Mouse (Mus musculus): ENCODE data around the gene Ing2. TPM values are rescaled to one million over a fixed set of nuclear protein-coding genes. Genes with fewer than 3 reads are reported as not detected.

The Ing2 gene
- polyA plus RNA-seq, 1 experiment from 2014 or later = 19.8 TPM

- ATAC-seq (replicated peaks; ENCODE audit: low FRiP score, low read depth) (no peak), DNase-seq (ENCODE audit: low spot score) (no peak)
- Histone ChIP-seq H3K36me3 (ENCODE audit: insufficient read depth, low read length) (no peaks in the 10 kb centered on the region), H3K4me1 (replicated peaks; ENCODE audit: insufficient read depth, low read length) (no peaks in the 10 kb centered on the region), H3K9me3 (replicated peaks; ENCODE audit: low read length) (no peaks in the 10 kb centered on the region), H3K9ac (ENCODE audit: low read depth, low read length) (0 out of 2 replicates have a peak overlapping the region, but pooled peaks have one; percentile 28), H3K4me3 (replicated peaks; ENCODE audit: low read depth, low read length) (no peak overlapping the region), H3K27me3 (ENCODE audit: insufficient read depth, low read length) (no peaks in the 10 kb centered on the region), H3K27ac (no peak overlapping the region), H3K4me2 (ENCODE audit: low read length) (peak overlapping the region; percentile 57)
- TF ChIP-seq CTCF (IDR thresholded peaks at IDR 0.05; ENCODE audit: low read depth) = no peak
- 69% methylated on average over 7 of the region's 7 CpGs for WGBS
These were observed 15.9 kb upstream of the Ing2 start for GRCm38 (mm10) chr8:47691303-47691702.

DNA sequence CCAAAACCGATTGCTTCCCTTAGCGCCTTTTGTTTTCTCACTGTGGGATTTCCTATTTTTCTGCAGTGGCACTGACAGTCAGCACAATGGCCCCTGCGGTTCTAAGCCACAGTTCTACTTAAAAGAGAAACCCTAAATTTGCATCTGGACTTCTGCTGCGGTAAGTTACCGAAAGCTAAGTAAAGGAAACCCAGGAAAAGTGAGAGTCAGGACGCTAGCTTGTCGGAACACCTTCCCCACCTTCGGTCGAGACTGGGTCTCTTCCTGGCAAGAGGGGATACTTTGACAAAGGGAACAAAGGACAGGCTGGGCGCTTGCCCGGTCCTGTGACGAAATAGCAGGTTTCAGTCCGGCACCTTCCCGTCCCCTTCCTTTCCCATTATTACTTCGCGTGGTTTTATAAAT, 15.3 kb upstream of the Ing2 start:
- peak overlapping the region; percentile 28; the same call in 1 of the 2 replicates for H3K9ac ChIP-seq (ENCODE audit: low read depth, low read length)
- DNase-seq (ENCODE audit: low spot score) = peak; percentile 23
- TF ChIP-seq CTCF (IDR thresholded peaks at IDR 0.05; ENCODE audit: low read depth) = no peak
- H3K4me1 ChIP-seq (replicated peaks; ENCODE audit: insufficient read depth, low read length) = no peaks in the 10 kb centered on the region
- H3K27me3 ChIP-seq (ENCODE audit: insufficient read depth, low read length) = no peaks in the 10 kb centered on the region
- H3K4me3 ChIP-seq (replicated peaks; ENCODE audit: low read depth, low read length) = peak overlapping the region; percentile 13; the same call in 1 of the 2 replicates
- H3K27ac ChIP-seq = no peak overlapping the region
- H3K4me2 ChIP-seq (ENCODE audit: low read length) = peak overlapping the region; percentile 57
- no peaks in the 10 kb centered on the region for H3K36me3 ChIP-seq (ENCODE audit: insufficient read depth, low read length)
- no peak for ATAC-seq (replicated peaks; ENCODE audit: low FRiP score, low read depth)
- 9% methylated on average over 16 of the region's 16 CpGs for WGBS
- no peaks in the 10 kb centered on the region for H3K9me3 ChIP-seq (replicated peaks; ENCODE audit: low read length)

GRCm38 (mm10) chr8:47689704-47690326, 14.5 kb upstream of the Ing2 start:
- Histone ChIP-seq H3K36me3 (ENCODE audit: insufficient read depth, low read length) (no peaks in the 10 kb centered on the region), H3K9me3 (replicated peaks; ENCODE audit: low read length) (no peaks in the 10 kb centered on the region), H3K27me3 (ENCODE audit: insufficient read depth, low read length) (no peaks in the 10 kb centered on the region), H3K4me1 (replicated peaks; ENCODE audit: insufficient read depth, low read length) (no peaks in the 10 kb centered on the region), H3K9ac (ENCODE audit: low read depth, low read length) (no peak overlapping the region), H3K27ac (no peak overlapping the region), H3K4me3 (replicated peaks; ENCODE audit: low read depth, low read length) (no peak overlapping the region), H3K4me2 (ENCODE audit: low read length) (no peak overlapping the region)
- DNase-seq (ENCODE audit: low spot score) = peak; percentile 29
- peak; percentile 51 for TF ChIP-seq CTCF (IDR thresholded peaks at IDR 0.05; ENCODE audit: low read depth)
- 73% methylated on average over 12 of the region's 12 CpGs for WGBS
- ATAC-seq (replicated peaks; ENCODE audit: low FRiP score, low read depth) = no peak

GRCm38 (mm10) chr8:47684441-47684840, 9.1 kb upstream of the Ing2 start:
- 54% methylated on average over 5 of the region's 5 CpGs for WGBS
- Histone ChIP-seq H3K27me3 (ENCODE audit: insufficient read depth, low read length) (no peaks in the 10 kb centered on the region), H3K36me3 (ENCODE audit: insufficient read depth, low read length) (0 out of 2 replicates have a peak, but pooled peaks cover 8% of the 10 kb centered on the region), H3K27ac (no peak overlapping the region), H3K4me2 (ENCODE audit: low read length) (no peak overlapping the region), H3K4me3 (replicated peaks; ENCODE audit: low read depth, low read length) (no peak overlapping the region), H3K4me1 (replicated peaks; ENCODE audit: insufficient read depth, low read length) (no peaks in the 10 kb centered on the region), H3K9ac (ENCODE audit: low read depth, low read length) (no peak overlapping the region), H3K9me3 (replicated peaks; ENCODE audit: low read length) (no peaks in the 10 kb centered on the region)
- DNase-seq (ENCODE audit: low spot score) (no peak), ATAC-seq (replicated peaks; ENCODE audit: low FRiP score, low read depth) (no peak)
- no peak for TF ChIP-seq CTCF (IDR thresholded peaks at IDR 0.05; ENCODE audit: low read depth)

DNA sequence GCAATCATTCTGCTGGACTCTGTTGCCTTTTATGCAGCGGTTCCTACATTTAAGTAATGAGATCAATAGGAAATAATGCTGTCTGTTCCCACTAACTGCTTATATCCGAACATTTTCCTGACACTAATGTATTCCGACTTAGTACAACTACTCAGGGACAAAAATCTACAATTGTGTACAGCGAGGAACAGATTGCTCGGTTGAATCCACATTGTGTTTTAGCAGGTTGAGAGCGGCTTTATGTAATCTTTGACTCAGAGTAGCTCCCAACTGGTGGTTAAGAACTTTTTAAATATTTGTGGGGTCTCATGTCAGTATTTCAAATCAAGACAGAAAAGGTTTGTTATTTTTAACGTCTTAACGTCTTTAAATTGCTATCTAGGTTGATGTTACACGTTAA, 8.6 kb upstream of the Ing2 start:
- H3K9ac ChIP-seq (ENCODE audit: low read depth, low read length) = no peak overlapping the region
- DNase-seq (ENCODE audit: low spot score) = no peak
- no peak for ATAC-seq (replicated peaks; ENCODE audit: low FRiP score, low read depth)
- 0 out of 2 replicates have a peak, but pooled peaks cover 8% of the 10 kb centered on the region for H3K36me3 ChIP-seq (ENCODE audit: insufficient read depth, low read length)
- H3K4me1 ChIP-seq (replicated peaks; ENCODE audit: insufficient read depth, low read length) = no peaks in the 10 kb centered on the region
- H3K4me3 ChIP-seq (replicated peaks; ENCODE audit: low read depth, low read length) = no peak overlapping the region
- H3K27ac ChIP-seq = no peak overlapping the region
- no peaks in the 10 kb centered on the region for H3K9me3 ChIP-seq (replicated peaks; ENCODE audit: low read length)
- 88% methylated on average over 9 of the region's 9 CpGs for WGBS
- H3K27me3 ChIP-seq (ENCODE audit: insufficient read depth, low read length) = no peaks in the 10 kb centered on the region
- no peak for TF ChIP-seq CTCF (IDR thresholded peaks at IDR 0.05; ENCODE audit: low read depth)
- no peak overlapping the region for H3K4me2 ChIP-seq (ENCODE audit: low read length)

DNA sequence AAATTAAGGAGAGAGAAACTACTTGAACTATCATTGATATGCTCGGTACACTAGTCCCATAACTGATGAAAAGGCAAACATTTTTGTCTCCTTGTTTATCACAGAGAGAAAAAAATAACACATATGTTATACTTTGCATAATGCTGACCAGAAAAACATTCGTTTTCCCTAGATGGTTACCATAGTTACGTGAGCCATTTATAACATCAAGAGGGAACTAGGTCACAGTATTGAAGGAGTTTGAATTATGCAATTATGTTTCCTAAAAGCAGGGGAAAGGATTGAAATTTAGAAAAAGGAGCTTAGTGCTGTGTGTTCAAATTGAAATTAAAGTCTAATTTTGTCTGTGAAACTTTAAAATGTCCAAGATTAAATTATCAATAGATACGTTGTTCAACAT, 5.0 kb upstream of the Ing2 start:
- Histone ChIP-seq H3K36me3 (ENCODE audit: insufficient read depth, low read length) (0 out of 2 replicates have a peak, but pooled peaks cover 8% of the 10 kb centered on the region), H3K27me3 (ENCODE audit: insufficient read depth, low read length) (no peaks in the 10 kb centered on the region), H3K4me3 (replicated peaks; ENCODE audit: low read depth, low read length) (no peak overlapping the region), H3K27ac (no peak overlapping the region), H3K9ac (ENCODE audit: low read depth, low read length) (no peak overlapping the region), H3K9me3 (replicated peaks; ENCODE audit: low read length) (no peaks in the 10 kb centered on the region), H3K4me2 (ENCODE audit: low read length) (no peak overlapping the region), H3K4me1 (replicated peaks; ENCODE audit: insufficient read depth, low read length) (no peaks in the 10 kb centered on the region)
- TF ChIP-seq CTCF (IDR thresholded peaks at IDR 0.05; ENCODE audit: low read depth) = no peak
- DNase-seq (ENCODE audit: low spot score) (no peak), ATAC-seq (replicated peaks; ENCODE audit: low FRiP score, low read depth) (no peak)
- WGBS = 86% methylated on average over 4 of the region's 4 CpGs
